Mouse (Mus musculus) urinary bladder, postnatal 4 days (tissue): Measurements from ENCODE around the gene Stx16.

ENCODE experiments used
- DNase-seq, 2 experiments: peaks; one replicate each; pipeline ENCODE4 v3.0.0; 2021 to 2022; ENCODE audit warnings: low spot score in 2 of 2

The Stx16 gene

DNA sequence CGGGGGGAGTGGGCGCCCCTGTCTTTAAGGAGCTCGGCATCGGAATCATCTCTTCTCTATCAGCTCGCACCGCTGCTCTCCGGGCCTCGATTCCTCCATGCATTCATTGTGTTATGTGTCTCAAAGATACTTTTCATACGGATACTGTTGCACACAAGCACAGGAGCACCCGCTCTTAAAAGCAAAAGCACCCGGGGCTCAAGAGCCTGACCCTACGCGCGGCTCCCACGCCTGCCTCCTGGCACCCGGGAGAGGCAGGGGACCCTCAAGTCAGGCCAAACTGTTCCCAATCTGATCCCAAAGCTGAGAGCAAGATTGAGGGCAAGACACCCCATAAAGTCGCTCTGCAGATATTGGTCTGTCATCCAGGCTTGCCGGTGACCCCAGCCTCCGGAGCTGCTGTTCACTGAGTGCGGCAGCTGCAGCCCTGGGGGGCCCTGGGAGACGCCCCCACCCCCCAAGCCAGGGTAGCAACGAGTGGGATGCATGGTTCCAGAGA is 987 bp upstream of the Stx16 start:
- DNase-seq = peak in 1 of 2 experiments; percentile 21

DNA sequence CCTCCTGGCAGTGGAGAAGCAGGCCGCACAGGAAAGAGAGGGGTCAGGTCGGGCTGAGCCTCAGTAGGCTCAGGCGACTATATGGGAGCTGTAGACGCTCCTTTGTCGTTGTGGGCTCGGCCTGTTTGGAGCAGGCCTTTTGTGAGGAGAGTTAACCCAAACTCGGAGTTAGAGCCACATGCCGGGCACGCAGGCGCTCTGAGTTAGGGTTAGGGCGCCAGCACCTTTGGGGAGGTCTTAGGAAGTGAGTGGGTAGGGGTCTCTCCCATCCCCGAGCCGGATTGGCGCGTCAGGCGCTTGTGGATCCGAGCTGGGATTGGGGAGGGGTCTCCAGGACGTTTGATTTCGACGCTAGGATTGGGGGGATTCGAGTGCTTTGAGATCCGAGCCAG is 321 bp downstream of the Stx16 start:
- DNase-seq = no peak

DNA sequence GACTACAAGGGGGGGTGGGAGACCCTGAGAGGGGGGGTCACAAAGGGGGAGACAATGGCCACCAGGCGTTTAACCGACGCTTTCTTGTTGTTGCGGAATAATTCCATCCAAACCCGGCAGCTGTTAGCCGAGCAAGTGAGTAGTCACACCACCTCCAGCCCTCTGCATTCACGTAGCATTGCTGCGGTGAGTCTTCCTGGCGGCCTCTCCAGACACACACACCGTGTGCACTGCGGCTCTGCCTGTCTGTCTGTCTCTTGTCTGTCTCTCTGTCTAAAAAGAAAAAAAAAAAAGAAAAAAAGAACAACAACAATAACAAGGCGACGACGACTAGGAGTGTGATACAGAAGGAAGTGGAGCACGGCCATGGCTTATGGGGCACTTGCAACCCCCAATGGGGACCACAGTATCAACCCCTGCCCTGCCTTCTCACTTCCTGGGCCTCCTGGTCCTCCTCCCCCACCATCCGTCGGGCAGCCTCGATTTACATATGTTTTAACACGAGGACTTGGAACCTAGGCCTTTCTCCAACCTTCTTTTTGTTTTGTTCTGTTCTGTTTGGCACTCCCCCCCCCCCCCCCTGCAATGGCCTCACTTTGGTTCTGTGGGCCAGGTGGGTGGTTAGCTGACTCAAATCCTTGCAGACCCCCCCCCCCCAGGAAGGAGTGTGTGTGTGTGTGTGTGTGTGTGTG is 1.0 kb downstream of the Stx16 start:
- peak in 1 of 2 experiments; percentile 26 for DNase-seq

DNA sequence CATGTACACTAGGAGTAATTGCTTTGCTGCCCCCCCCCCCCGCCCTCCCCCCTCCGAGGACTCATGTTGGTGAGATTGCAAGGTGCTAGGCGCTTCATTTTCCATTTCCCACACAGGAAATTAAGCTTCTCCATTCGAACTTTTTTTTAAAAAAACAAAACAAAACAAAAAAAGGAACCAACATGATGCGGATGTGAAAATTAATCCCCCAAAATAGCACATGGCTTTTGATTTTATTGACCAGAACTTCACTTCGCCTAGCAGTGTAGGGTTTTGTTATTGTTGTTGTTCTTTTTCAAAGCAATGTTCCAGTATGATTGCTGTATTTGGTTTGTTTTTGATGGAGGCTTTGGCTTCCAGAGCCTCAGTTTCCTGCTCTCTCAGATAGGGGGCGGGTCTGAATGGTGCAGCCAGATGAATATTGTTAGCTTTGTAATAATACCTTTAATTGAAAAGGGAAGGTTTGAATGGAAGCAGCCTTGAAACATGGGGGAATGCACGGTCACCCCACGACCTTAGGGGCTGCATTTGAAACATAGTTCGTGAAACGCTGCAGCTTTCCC is 1.7 kb downstream of the Stx16 start:
- no peak for DNase-seq

DNA sequence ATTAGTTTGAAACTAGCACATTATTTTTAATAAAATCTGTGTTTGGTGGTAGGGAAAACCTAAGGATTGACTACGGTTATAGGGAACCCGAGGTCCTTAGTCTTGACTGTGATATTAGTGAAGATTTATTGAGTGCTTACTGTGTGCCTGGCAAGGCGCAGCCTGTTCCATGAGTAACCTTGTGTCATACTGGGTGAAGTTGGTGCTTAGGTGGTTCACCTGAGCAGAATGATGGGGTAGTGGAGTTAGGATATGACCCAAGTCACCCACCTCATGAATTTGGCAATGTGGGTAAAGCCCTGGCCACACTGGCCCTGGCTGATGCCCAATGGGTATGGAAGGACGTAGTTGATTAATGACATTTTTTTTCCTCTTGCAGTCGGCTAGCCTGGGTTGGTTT is 5.7 kb downstream of the Stx16 start:
- DNase-seq = no peak

DNA sequence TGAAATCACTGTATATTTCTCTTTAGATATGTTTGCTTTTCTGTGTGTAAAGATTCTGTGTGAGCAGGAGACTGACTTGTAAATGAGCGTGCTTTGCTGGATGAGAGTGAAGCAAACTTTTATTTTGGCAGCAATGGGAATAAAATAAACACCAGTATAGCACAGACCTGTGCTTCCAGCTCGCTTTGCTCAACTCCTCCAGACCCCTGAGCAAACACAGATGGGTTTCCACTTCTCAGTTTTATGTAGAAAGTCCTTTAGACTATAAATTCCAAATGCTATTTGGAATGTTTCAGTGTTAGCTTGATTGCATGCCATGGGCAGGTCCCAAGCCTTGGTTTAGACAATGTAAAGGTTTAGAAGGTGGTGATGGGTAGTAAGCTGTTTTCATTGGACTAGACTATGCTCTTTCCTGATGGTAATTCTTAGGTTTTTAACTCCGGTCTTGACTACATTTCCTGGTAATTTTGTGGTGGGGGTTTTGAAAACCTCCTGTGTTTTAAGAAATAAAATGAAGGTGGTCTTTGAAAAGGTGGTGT is 6.3 kb downstream of the Stx16 start:
- DNase-seq = no peak

DNA sequence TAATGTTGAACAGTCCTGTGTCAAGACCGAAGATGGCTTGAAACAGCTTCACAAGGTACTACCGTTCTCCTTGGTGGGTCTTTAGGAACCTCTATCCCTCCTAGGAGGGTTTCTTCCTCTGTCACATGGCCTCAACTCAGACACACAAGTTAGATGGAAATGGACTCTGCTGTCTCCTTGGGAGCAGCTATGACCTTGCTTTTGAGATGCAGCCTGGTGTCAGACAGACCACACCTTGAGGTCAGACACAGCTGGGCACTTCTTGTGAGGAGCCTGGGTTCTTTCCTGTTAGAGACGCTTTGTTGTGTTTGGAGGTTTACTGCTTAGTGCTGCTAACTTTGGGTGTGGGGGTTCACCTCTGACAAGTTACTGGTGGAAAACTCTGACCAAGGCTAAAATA is 19.0 kb downstream of the Stx16 start:
- no peak for DNase-seq

DNA sequence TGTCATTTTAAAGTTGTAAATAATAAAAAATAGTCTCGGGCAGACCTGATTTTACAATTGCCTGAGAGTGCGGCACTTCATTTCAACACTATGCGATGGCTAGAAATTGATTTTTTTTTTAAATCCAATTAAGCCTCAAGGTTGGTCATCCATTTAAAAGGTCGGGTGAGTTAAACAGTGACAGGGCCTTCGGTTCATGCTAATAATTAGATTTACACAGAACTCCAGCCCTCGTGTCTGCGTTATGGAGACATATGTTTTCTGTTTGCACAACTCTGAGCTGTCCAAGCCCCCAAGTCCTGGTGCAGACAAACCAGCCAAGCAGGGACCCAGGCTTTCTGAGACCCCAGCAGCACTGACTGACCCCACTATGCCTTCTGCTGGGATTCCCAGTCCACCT is 26.3 kb downstream of the Stx16 start:
- no peak for DNase-seq

DNA sequence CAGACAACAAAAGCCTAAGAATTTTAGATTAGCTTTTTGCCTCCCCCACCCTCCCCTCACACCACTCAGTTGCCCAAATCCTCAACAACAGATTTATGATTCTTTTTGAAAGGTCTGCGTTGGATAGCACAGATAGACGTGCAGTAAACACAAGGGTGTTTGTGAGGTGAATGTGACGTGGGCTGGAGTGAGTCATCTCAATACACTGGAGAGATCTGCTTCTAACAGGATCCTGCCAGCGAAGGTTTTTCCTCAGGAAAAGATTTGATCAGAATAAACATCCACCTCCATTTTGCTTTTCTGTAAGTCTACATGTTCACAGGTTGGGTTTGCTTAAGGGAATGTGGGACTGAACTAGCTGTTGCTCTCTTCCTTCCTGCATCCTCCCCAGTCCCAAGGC is 27.4 kb downstream of the Stx16 start:
- no peak for DNase-seq

DNA sequence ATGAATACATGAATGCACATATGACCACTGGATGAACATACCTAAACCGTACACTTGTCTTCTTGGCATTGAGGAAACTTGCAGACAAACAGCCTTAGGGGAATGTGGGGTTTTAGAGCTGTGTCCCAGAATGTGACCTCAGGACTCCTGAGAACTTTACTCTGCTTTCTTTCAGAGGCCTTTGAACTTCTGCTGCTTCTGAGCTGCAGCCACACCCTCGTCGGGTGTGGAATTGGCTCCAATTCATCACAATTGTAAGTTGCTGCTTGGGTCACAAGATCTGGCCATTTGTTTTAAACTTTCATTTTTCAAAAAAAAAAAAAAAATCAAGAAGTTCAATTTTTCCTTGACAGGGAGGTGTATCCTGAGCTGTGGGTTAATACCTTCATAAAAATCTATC is 31.3 kb downstream of the Stx16 start:
- no peak for DNase-seq

DNA sequence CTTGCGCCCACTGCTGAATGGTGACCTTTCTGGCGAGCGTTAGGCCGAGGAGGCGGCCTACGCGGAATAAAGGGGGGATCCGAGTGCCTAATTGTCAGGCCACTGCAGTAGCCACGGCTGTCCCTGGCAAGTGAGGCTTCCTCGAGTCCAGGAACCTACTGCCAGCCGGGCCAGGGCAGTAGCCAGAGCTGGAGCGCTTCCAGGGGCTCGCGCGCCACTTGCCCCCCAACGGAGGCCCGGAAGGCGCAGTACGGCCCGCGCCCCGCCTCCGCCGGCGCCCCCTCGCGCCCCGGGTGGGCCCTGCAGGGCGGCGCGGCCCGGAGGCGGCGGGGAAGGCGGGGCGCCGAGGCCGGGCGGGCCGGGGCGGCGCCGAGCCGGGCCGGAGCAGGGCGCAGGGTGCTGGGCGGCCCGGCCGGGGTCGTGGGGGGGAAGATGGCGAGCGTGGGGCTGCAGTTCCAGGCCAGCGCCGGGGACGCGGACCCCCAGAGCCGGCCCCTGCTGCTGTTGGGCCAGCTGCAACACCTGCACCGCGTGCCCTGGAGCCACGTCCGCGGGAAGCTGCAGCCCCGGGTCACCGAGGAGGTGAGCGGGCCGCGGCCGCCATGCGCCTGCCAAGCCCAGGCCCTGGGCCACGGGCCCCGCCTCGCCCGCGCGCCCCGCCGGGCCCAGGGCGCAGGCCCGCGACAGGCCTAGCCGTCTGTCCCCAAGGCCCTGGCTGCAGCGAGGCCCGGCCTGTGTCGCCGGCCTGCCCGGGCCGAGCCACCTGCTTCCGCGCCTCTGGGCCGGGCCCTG is 34.1 kb downstream of the Stx16 start, which contains the start of gene Npepl1:
Gene Npepl1, plus strand, starts transcription at position 359 of the 792 bp plus-strand sequence.
- peak in 1 of 2 experiments; percentile 61 for DNase-seq

DNA sequence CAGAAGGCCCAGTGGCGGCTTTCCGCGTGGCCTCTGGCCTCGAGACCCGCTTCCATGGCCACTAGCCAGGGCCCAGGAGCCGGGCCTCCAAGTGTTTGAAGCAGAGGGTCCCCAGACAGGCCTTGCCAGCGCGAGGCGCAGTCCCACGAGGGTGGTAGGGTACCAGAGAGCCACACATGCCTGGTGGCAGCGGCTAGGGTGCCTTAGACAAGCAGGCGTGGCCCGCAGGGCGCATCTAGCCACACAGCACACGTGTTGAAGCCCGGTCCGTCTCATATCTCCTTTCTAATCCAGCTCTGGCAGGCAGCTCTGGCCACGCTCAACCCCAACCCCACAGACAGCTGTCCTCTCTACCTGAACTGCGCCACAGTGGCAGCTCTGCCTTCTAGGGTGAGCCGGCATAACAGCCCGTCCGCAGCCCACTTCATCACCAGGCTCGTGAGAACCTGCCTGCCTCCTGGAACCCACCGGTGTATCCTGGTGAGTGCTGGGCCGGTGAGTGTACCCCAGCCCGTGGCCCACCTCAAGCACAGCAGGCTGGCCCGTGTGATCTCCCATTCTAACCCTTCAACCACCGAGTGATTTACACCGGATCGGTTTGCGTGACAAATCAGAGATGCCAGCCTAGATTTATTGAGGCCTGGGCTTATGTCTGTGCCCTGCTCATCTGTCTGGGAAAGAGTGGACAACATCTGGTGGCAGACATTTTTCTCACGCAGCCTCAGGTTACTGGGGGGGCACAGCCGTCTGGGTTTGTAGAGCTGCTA is 34.9 kb downstream of the Stx16 start:
- peak in 1 of 2 experiments; percentile 43 for DNase-seq

DNA sequence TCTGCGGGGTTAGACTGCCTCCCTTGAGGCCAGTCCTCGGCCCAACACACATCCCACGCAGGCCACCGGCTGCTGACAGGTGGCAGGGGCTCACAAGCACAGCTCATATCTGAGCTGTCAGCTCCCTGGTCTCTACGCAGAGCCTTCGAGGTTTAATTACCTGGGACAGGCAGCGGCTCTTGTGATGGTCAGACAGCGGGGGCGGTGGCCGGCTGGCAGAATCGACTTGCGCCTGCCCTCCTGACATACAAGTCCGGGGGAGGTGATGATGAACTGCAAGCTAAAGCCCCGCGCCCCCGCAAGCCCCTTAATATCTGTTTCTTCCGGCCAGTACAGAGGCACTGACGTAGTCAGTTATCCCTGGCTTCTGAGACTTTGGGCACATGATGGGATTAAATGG is 36.8 kb downstream of the Stx16 start:
- DNase-seq = no peak

DNA sequence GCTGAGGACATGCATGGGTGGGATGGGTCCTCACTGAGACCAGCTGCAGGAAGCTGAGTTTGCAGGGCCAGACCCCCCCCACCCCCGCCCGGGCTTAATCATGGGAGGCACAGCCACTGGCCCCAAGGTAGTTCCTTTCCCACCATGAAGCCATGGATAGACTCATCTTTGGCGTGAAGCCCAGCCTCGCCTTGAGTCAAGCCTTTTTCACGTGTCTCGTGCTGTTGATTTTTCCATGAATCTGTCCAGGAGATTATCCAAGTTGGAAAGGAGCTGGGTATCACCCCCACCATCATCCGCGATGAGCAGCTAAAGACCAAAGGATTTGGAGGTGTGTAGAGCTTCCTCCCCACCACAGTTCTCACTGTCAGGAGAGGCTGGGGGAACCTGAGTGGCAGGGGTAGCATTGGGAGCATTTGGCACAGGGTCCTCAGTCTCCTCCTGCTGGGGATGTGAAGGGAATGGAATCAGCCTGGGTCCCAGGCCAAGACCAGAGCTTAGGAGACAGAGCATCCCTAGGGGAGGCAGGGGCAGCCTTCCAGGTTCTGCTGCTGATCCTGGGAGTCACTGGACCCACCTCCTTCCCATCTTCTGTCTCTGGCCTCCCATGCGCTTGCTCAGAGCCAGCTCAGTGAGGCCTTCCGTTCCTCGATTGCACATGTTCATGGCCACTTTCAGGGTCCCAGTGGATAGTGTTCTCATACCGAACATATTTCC is 38.2 kb downstream of the Stx16 start:
- DNase-seq = peak in 1 of 2 experiments; percentile 56

DNA sequence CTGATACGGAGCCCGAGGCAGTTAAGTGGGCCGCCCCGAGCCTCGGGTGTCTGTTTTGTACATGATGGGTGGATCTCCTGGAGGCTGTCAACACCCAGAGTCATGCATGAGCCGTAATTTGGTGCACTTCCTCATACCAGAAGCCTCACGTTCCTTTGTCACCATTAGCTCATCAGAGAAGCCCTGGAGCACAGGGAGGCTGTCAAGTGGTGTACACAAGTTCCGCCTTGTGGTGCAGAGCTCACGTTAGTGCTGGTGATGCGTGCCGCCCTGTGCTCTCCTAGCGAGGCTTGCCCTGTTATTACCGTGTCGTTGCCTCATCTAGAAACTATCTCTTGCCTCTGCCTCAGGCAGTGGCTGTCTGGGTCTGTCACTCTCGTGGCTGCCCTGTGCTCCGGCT is 40.8 kb downstream of the Stx16 start:
- DNase-seq = no peak

DNA sequence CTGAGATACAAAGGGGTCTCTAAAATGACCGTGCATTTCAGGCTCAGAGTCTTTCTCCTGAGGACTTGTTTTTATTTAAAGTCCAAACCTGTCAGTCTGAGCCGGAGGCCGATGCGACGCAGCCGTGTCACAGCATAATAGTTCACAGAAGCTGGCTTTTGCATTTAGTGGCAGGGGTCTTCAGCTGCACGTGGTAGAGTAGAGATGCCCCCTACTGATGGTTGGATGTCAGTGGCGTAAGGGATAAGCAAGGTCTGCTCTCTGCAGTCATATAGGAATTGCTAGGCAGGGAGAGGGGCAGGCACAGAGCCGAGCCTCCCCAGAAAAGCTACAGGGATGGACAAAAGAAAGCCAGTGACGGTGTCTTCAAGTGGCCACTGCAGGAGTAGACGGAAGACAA is 42.0 kb downstream of the Stx16 start:
- DNase-seq = no peak

DNA sequence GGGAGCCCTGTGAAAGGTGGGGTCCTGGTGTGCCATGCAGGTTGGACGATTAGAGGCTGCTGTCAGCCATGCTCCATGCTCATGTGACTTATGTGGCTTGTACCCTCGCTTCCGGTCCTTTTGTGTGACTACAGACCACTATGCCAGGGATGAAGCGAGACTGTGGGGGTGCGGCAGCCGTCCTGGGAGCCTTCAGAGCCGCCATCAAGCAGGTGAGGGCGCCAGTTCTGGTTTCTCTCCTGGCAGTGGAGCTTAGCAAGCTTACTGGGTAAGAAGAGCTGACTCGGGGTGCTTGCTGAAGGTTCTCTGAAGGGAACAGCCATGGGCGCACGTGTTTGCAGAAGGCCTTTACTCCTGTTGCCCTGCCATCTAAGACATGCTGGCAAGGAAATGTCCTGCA is 43.2 kb downstream of the Stx16 start:
- DNase-seq = peak in 1 of 2 experiments; percentile 15

DNA sequence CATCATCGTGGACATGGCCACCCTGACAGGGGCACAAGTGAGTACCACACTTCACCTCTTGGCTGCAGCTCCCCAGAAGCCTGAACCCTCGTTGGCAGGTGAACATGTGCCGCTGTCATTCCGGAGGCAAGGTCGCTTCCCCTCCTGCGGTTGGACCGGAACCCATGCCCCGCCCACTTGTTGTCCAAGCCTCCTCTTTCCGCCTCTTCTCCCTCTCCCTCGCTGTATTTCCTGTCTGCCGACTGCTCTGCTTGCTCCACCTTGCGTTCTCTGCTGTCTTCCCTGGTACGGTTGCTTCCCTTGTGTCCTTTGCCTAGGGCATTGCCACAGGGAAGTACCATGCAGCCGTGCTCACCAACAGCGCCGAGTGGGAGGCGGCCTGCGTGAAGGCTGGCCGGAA is 44.5 kb downstream of the Stx16 start:
- peak in 1 of 2 experiments; percentile 15 for DNase-seq

DNA sequence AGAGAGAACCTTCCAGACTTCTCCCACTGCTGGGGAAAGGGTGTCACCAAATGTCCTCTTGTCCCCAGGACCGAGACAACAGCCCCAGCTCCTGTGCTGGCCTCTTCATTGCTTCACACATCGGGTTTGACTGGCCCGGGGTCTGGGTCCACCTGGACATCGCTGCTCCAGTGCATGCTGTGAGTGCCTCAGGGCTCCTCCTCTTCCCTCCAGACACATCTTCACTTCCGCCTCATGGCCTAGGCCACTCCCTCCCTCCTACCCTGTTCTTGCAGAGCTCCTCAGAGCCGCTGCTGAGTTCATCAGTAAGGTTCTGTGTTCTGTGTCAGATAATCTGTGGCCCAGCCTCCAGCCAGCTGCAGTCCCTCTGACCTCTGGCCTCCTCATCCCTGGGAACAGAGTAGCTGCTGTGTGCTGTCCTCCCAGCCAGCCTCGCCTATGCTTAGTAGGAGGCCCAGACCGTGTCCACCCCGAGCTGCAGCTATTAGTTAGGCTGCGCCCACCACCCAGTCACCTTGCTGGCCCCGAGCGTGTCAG is 45.4 kb downstream of the Stx16 start:
- peak; percentile 14 to 49 for DNase-seq

DNA sequence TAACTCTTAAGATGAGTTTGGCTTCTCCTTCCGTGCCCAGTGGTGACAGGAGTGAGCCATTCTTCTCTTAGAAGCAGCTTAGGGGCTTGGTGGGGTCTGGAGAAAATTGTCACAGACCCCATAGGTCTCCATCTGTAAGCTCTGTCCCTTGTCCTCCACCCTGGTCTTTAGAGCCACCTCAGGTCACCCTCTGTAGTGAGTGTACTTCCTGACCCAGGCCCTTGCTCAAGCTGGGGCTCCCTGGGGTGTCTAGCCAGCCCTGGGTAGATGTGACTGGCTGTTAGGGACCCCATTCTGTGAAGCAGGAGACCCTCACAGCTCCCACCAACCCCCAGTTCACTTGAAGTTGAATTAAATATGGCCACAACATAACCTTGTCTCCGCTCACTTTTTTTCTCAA is 46.2 kb downstream of the Stx16 start:
- DNase-seq = peak; percentile 6 to 34

DNA sequence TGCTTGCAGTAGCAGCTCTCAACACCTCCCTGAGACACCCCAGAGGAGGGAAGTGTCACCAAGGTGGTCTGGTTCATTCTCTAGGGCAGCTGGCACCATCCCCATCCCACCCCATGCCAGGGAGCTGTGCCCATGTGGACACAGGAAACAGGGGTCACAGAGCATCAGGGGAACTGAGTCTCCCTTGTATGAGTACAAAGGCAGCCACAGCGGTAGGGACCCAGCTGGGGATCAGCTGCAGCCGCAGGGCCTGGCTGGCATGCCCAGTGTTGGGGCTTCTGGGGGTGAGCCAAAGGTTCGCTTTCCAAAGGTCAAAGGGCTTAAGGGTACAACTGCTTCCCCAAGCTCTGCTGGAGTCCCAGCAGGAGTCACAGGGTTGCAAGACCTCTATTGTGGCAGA is 47.6 kb downstream of the Stx16 start:
- DNase-seq = peak; percentile 13 to 55
